Mouse (Mus musculus): Measurements from ENCODE around the gene Scp2. TPM values are rescaled to one million over a fixed set of nuclear protein-coding genes. Genes with fewer than 3 reads are reported as not detected.

The Scp2 gene
- total and polyA plus RNA-seq, 2 experiments from 2014 or later = 122 to 212 TPM

GRCm38 (mm10) chr4:108031502-108032351 is 113.1 kb downstream of the Scp2 start:
- DNase-seq (peak; percentile 49), ATAC-seq (peak; percentile 53; the same call in 1 of the 2 replicates)
- H3K9ac ChIP-seq = peak overlapping the region; percentile 59
- H3K4me3 ChIP-seq (ENCODE audit: low read depth, low read length) = peak overlapping the region; percentile 57
- H3K9me3 ChIP-seq (ENCODE audit: low read length) = no peaks in the 10 kb centered on the region
- WGBS = 2% methylated on average over 79 of the region's 86 CpGs
- H3K36me3 ChIP-seq (ENCODE audit: insufficient read depth) = no peaks in the 10 kb centered on the region
- H3K27me3 ChIP-seq (ENCODE audit: insufficient read depth, low read length) = peaks cover 9% of the 10 kb centered on the region; the same call in 1 of the 2 replicates
- no peaks in the 10 kb centered on the region for H3K4me1 ChIP-seq (ENCODE audit: insufficient read depth)
- H3K27ac ChIP-seq (ENCODE audit: low read depth, low read length) = no peak overlapping the region
- TF ChIP-seq CTCF (IDR thresholded peaks at IDR 0.05; ENCODE audit: low read depth) = no peak
- H3K4me2 ChIP-seq (ENCODE audit: low read depth) = peak overlapping the region; percentile 99

DNA sequence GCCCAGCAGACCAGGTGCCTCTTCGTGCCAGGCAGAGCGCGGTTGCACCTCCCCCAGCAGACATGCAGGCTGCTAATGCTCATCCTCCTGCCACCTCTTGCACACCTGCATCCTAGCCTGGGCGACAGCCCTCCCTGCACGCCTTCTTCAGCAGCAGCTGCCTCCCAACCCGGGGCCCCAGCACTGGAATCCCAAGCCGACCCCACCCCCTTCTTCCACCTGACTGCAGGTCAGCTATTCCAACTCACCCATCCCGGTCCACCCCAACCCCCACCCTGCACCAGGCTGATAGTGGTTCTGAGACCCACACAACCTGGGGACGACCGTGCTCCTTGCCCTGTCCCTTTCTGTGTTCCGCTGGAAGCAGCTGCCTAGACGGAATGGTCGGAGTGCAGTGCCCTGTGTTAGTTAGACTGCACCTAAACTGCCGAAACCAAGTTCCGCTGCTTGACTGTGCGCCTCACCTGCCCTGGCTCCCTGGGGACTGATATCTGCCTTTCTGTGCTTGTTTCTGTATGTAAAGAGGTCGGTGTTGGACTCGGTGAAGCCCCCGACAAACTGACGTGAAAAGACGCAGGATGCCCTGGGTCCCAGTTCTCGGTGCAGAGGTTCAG is 113.8 kb downstream of the Scp2 start:
- peak overlapping the region; percentile 59 for H3K9ac ChIP-seq
- no peak for DNase-seq
- 7% methylated on average over 22 of the region's 22 CpGs for WGBS

DNA sequence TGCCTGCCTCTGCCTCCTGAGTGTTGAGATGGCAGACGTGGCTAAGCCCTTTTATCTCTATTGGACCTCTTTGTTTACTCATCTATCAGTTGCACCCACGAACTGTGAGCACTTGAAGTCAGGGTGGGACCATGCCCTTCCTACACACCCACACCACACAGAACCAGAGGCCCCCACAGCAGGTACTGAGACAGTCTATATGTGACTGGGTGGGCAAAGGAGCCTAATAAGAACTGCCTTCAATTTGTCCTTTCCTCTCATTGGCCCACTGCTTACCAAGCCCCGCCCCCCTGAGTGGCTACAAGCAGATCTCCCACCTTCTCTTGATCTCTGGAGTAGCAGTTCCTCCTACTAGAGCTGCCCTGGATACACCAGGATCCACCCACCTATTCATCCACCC is 118.6 kb downstream of the Scp2 start:
- no peak overlapping the region for H3K4me3 ChIP-seq (ENCODE audit: low read depth, low read length)
- TF ChIP-seq CTCF (IDR thresholded peaks at IDR 0.05; ENCODE audit: low read depth) = no peak
- no peaks in the 10 kb centered on the region for H3K9me3 ChIP-seq (ENCODE audit: low read length)
- no peak for DNase-seq
- peaks cover 4% of the 10 kb centered on the region; the same call in 1 of the 2 replicates for H3K27me3 ChIP-seq (ENCODE audit: insufficient read depth, low read length)
- H3K4me2 ChIP-seq (ENCODE audit: low read depth) = no peak overlapping the region
- H3K27ac ChIP-seq (ENCODE audit: low read depth, low read length) = no peak overlapping the region
- H3K9ac ChIP-seq = no peak overlapping the region
- no peaks in the 10 kb centered on the region for H3K36me3 ChIP-seq (ENCODE audit: insufficient read depth)
- no peak for ATAC-seq
- no peaks in the 10 kb centered on the region for H3K4me1 ChIP-seq (ENCODE audit: insufficient read depth)
- 45% methylated on average over 3 of the region's 3 CpGs for WGBS

More for the DNA sequence above, 113.8 kb downstream of the Scp2 start:
- ATAC-seq = peak; percentile 39
- H3K36me3 ChIP-seq (ENCODE audit: insufficient read depth) = no peaks in the 10 kb centered on the region
- no peak for TF ChIP-seq CTCF (IDR thresholded peaks at IDR 0.05; ENCODE audit: low read depth)
- H3K4me3 ChIP-seq (ENCODE audit: low read depth, low read length) = peak overlapping the region; percentile 57
- peaks cover 9% of the 10 kb centered on the region; the same call in 1 of the 2 replicates for H3K27me3 ChIP-seq (ENCODE audit: insufficient read depth, low read length)
- no peaks in the 10 kb centered on the region for H3K9me3 ChIP-seq (ENCODE audit: low read length)
- H3K27ac ChIP-seq (ENCODE audit: low read depth, low read length) = no peak overlapping the region
- peak overlapping the region; percentile 99 for H3K4me2 ChIP-seq (ENCODE audit: low read depth)
- no peaks in the 10 kb centered on the region for H3K4me1 ChIP-seq (ENCODE audit: insufficient read depth)

DNA sequence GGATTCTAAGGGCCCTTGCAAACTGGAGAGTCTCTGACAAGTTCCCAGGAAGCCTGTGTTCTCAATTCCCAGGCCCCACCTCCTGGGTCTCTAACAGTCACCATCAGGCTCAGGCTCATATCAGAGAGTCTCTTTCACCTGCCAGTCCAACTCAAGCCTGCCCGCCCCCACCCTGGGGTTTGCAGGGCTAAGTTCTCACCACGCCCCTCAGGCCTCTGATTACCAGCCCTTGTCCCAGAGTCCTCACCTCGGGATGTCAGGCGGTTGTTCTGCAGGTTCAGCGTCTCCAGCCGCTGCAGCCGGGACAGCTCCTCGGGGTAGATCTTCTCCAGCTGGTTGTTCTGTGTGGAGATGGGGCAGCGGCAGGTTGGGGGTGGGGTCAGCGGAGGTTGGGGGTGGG is 119.5 kb downstream of the Scp2 start:
- no peak overlapping the region for H3K9ac ChIP-seq

GRCm38 (mm10) chr4:108024641-108025040 is 120.2 kb downstream of the Scp2 start:
- H3K4me2 ChIP-seq (ENCODE audit: low read depth) = no peak overlapping the region
- ATAC-seq = no peak
- H3K9me3 ChIP-seq (ENCODE audit: low read length) = no peaks in the 10 kb centered on the region
- no peaks in the 10 kb centered on the region for H3K36me3 ChIP-seq (ENCODE audit: insufficient read depth)
- TF ChIP-seq CTCF (IDR thresholded peaks at IDR 0.05; ENCODE audit: low read depth) = no peak
- H3K27me3 ChIP-seq (ENCODE audit: insufficient read depth, low read length) = no peaks in the 10 kb centered on the region
- no peaks in the 10 kb centered on the region for H3K4me1 ChIP-seq (ENCODE audit: insufficient read depth)
- no peak for DNase-seq
- no peak overlapping the region for H3K27ac ChIP-seq (ENCODE audit: low read depth, low read length)
- WGBS = 67% methylated on average over 5 of the region's 5 CpGs
- H3K9ac ChIP-seq = no peak overlapping the region
- no peak overlapping the region for H3K4me3 ChIP-seq (ENCODE audit: low read depth, low read length)

More for the DNA sequence above, 119.5 kb downstream of the Scp2 start:
- no peaks in the 10 kb centered on the region for H3K9me3 ChIP-seq (ENCODE audit: low read length)
- H3K4me2 ChIP-seq (ENCODE audit: low read depth) = no peak overlapping the region
- no peak overlapping the region for H3K4me3 ChIP-seq (ENCODE audit: low read depth, low read length)
- H3K27me3 ChIP-seq (ENCODE audit: insufficient read depth, low read length) = no peaks in the 10 kb centered on the region; the same call in 1 of the 2 replicates
- no peak overlapping the region for H3K27ac ChIP-seq (ENCODE audit: low read depth, low read length)
- no peaks in the 10 kb centered on the region for H3K4me1 ChIP-seq (ENCODE audit: insufficient read depth)
- WGBS = 10% methylated on average over 10 of the region's 10 CpGs
- DNase-seq (no peak), ATAC-seq (no peak)
- TF ChIP-seq CTCF (IDR thresholded peaks at IDR 0.05; ENCODE audit: low read depth) = no peak
- H3K36me3 ChIP-seq (ENCODE audit: insufficient read depth) = no peaks in the 10 kb centered on the region

- Histone ChIP-seq H3K4me3 (ENCODE audit: low read depth, low read length) (no peak overlapping the region), H3K27me3 (ENCODE audit: insufficient read depth, low read length) (no peaks in the 10 kb centered on the region), H3K9ac (no peak overlapping the region), H3K4me1 (ENCODE audit: insufficient read depth) (no peaks in the 10 kb centered on the region), H3K36me3 (ENCODE audit: insufficient read depth) (no peaks in the 10 kb centered on the region), H3K27ac (ENCODE audit: low read depth, low read length) (no peak overlapping the region), H3K9me3 (ENCODE audit: low read length) (no peaks in the 10 kb centered on the region), H3K4me2 (ENCODE audit: low read depth) (no peak overlapping the region)
- DNase-seq = no peak
- 81% methylated on average over 4 of the region's 4 CpGs for WGBS
- no peak for ATAC-seq
- TF ChIP-seq CTCF (IDR thresholded peaks at IDR 0.05; ENCODE audit: low read depth) = no peak
These were observed 121.6 kb downstream of the Scp2 start for GRCm38 (mm10) chr4:108023186-108023585.

- no peak overlapping the region for H3K27ac ChIP-seq (ENCODE audit: low read depth, low read length)
- no peaks in the 10 kb centered on the region for H3K4me1 ChIP-seq (ENCODE audit: insufficient read depth)
- H3K4me3 ChIP-seq (ENCODE audit: low read depth, low read length) = no peak overlapping the region
- ATAC-seq (no peak), DNase-seq (no peak)
- WGBS = 84% methylated on average over 6 of the region's 6 CpGs
- H3K36me3 ChIP-seq (ENCODE audit: insufficient read depth) = no peaks in the 10 kb centered on the region
- TF ChIP-seq CTCF (IDR thresholded peaks at IDR 0.05; ENCODE audit: low read depth) = no peak
- H3K9ac ChIP-seq = no peak overlapping the region
- H3K9me3 ChIP-seq (ENCODE audit: low read length) = no peaks in the 10 kb centered on the region
- H3K4me2 ChIP-seq (ENCODE audit: low read depth) = no peak overlapping the region
- H3K27me3 ChIP-seq (ENCODE audit: insufficient read depth, low read length) = no peaks in the 10 kb centered on the region
These were observed 124.6 kb downstream of the Scp2 start for GRCm38 (mm10) chr4:108020178-108020577.
